Mouse (Mus musculus): Measurements from ENCODE around the gene Nptn. TPM values are rescaled to one million over a fixed set of nuclear protein-coding genes. Genes with fewer than 3 reads are reported as not detected.
A peak's percentile ranks its signal among the peaks of the same experiment; 100 is the strongest.

Gene Nptn
- total RNA-seq (2021) = 151 and 177 TPM in 2 replicates
- long read RNA-seq, transcript Nptn-201 (8 exons, 2,024 nt) = major isoform, 62 of 81 reads
- long read RNA-seq, partial matches to known transcripts = 3 of 81 reads
- long read RNA-seq, other reads (novel, unspliced or antisense) = 12 of 81 reads

- peak; percentile 98 for DNase-seq
These were observed at the start of gene Nptn for GRCm38 (mm10) chr9:58581958-58582540. TSS of gene Nptn (plus strand) at chr9:58582240.

- no peak for DNase-seq
These were observed 48.7 kb upstream of the Nptn start for GRCm38 (mm10) chr9:58533322-58533721.

GRCm38 (mm10) chr9:58534766-58535165, 47.3 kb upstream of the Nptn start:
- DNase-seq = no peak

GRCm38 (mm10) chr9:58535447-58536134, 46.4 kb upstream of the Nptn start:
- no peak for DNase-seq

- DNase-seq = no peak
These were observed 44.3 kb upstream of the Nptn start for GRCm38 (mm10) chr9:58537774-58538173.

GRCm38 (mm10) chr9:58539886-58540285, 42.2 kb upstream of the Nptn start:
- DNase-seq = peak; percentile 34

- peak; percentile 87 for DNase-seq
These were observed 40.1 kb upstream of the Nptn start for GRCm38 (mm10) chr9:58541895-58542338.

- no peak for DNase-seq
These were observed 37.1 kb upstream of the Nptn start for GRCm38 (mm10) chr9:58544879-58545324.

GRCm38 (mm10) chr9:58545428-58545827, 36.6 kb upstream of the Nptn start:
- no peak for DNase-seq

GRCm38 (mm10) chr9:58546630-58547360, 35.2 kb upstream of the Nptn start:
- peak; percentile 38 for DNase-seq

- DNase-seq = no peak
These were observed 33.1 kb upstream of the Nptn start for GRCm38 (mm10) chr9:58548897-58549296.

GRCm38 (mm10) chr9:58549694-58550093, 32.3 kb upstream of the Nptn start:
- DNase-seq = no peak

- DNase-seq = no peak
These were observed 31.1 kb upstream of the Nptn start for GRCm38 (mm10) chr9:58550928-58551327.

- DNase-seq = no peak
These were observed 30.0 kb upstream of the Nptn start for GRCm38 (mm10) chr9:58552083-58552482.

- DNase-seq = no peak
These were observed 27.8 kb upstream of the Nptn start for GRCm38 (mm10) chr9:58554056-58554907.

- DNase-seq = peak; percentile 54
These were observed 26.9 kb upstream of the Nptn start, which contains the start of gene Cd276 for GRCm38 (mm10) chr9:58554908-58555684. TSS of gene Cd276 (minus strand) at chr9:58555437.

- no peak for DNase-seq
These were observed 26.2 kb upstream of the Nptn start for GRCm38 (mm10) chr9:58555685-58556414.

- DNase-seq = no peak
These were observed 25.4 kb upstream of the Nptn start for GRCm38 (mm10) chr9:58556627-58557026.

- no peak for DNase-seq
These were observed 24.3 kb upstream of the Nptn start for GRCm38 (mm10) chr9:58557457-58558455.
